Mouse (Mus musculus): ENCODE results near the gene Fat4. TPM values are rescaled to one million over a fixed set of nuclear protein-coding genes. Genes with fewer than 3 reads are reported as not detected.

The Fat4 gene
- polyA plus RNA-seq (2016; fragmentation: Nextera tagmentation; extraction: Ambion mirVana) = 1.1 and 1.2 TPM in 2 replicates

- Histone ChIP-seq H3K27ac (peak within 1 kb of the TSS; percentile 30; the same call in 1 of the 2 replicates), H3K9ac (peak within 1 kb of the TSS; percentile 49), H3K27me3 (replicated peaks) (peaks cover 51% of the 10 kb centered on the region), H3K36me3 (no peaks in the 10 kb centered on the region), H3K9me3 (replicated peaks) (no peaks in the 10 kb centered on the region), H3K4me2 (peak within 1 kb of the TSS; percentile 72), H3K4me3 (peak within 1 kb of the TSS; percentile 61), H3K4me1 (peaks cover 22% of the 10 kb centered on the region)
- WGBS (ENCODE audit: insufficient replicate concordance) = 2% methylated on average over 29 of the region's 29 CpGs
- no peak for ATAC-seq
Measured at GRCm38 (mm10) chr3:38886890-38887355, at the start of gene Fat4. Fat4 (plus strand) TSS chr3:38886940.

- WGBS (ENCODE audit: insufficient replicate concordance) = 54% methylated on average over 2 of the region's 2 CpGs
- ATAC-seq = no peak
- Histone ChIP-seq H3K27ac (no peak overlapping the region), H3K36me3 (no peaks in the 10 kb centered on the region), H3K4me2 (no peak overlapping the region), H3K9me3 (replicated peaks) (no peaks in the 10 kb centered on the region), H3K27me3 (replicated peaks) (no peaks in the 10 kb centered on the region), H3K4me1 (no peaks in the 10 kb centered on the region), H3K4me3 (no peak overlapping the region), H3K9ac (no peak overlapping the region)
Measured at GRCm38 (mm10) chr3:38839438-38839837, 47.3 kb upstream of the Fat4 start.

GRCm38 (mm10) chr3:38843000-38843538 is 43.7 kb upstream of the Fat4 start:
- Histone ChIP-seq H3K27ac (no peak overlapping the region), H3K27me3 (replicated peaks) (no peaks in the 10 kb centered on the region), H3K36me3 (no peaks in the 10 kb centered on the region), H3K4me3 (no peak overlapping the region), H3K4me2 (no peak overlapping the region), H3K4me1 (peaks cover 3% of the 10 kb centered on the region; the same call in 1 of the 2 replicates), H3K9me3 (replicated peaks) (no peaks in the 10 kb centered on the region), H3K9ac (no peak overlapping the region)
- ATAC-seq = no peak
- 74% methylated on average over 7 of the region's 7 CpGs for WGBS (ENCODE audit: insufficient replicate concordance)

GRCm38 (mm10) chr3:38846602-38847382 is 39.9 kb upstream of the Fat4 start:
- WGBS (ENCODE audit: insufficient replicate concordance) = 34% methylated on average over 11 of the region's 11 CpGs
- H3K4me3 ChIP-seq = no peak overlapping the region
- no peaks in the 10 kb centered on the region for H3K9me3 ChIP-seq (replicated peaks)
- no peaks in the 10 kb centered on the region for H3K36me3 ChIP-seq
- no peak overlapping the region for H3K4me2 ChIP-seq
- H3K27ac ChIP-seq = no peak overlapping the region
- ATAC-seq = no peak
- no peaks in the 10 kb centered on the region for H3K27me3 ChIP-seq (replicated peaks)
- H3K9ac ChIP-seq = no peak overlapping the region
- peaks cover 3% of the 10 kb centered on the region; the same call in 1 of the 2 replicates for H3K4me1 ChIP-seq

- Histone ChIP-seq H3K4me1 (peaks cover 3% of the 10 kb centered on the region; the same call in 1 of the 2 replicates), H3K4me3 (no peak overlapping the region), H3K36me3 (no peaks in the 10 kb centered on the region), H3K4me2 (no peak overlapping the region), H3K9ac (no peak overlapping the region), H3K9me3 (replicated peaks) (no peaks in the 10 kb centered on the region), H3K27me3 (replicated peaks) (no peaks in the 10 kb centered on the region), H3K27ac (no peak overlapping the region)
- ATAC-seq = no peak
- WGBS (ENCODE audit: insufficient replicate concordance) = 71% methylated on average over 3 of the region's 3 CpGs
Measured at GRCm38 (mm10) chr3:38849077-38849476, 37.7 kb upstream of the Fat4 start.

- Histone ChIP-seq H3K4me2 (no peak overlapping the region), H3K4me1 (peaks cover 3% of the 10 kb centered on the region; the same call in 1 of the 2 replicates), H3K36me3 (no peaks in the 10 kb centered on the region), H3K27me3 (replicated peaks) (no peaks in the 10 kb centered on the region), H3K4me3 (no peak overlapping the region), H3K27ac (no peak overlapping the region), H3K9me3 (replicated peaks) (no peaks in the 10 kb centered on the region), H3K9ac (no peak overlapping the region)
- no peak for ATAC-seq
- 30% methylated on average over 6 of the region's 6 CpGs for WGBS (ENCODE audit: insufficient replicate concordance)
Measured at GRCm38 (mm10) chr3:38849536-38849935, 37.2 kb upstream of the Fat4 start.

GRCm38 (mm10) chr3:38853650-38854049 is 33.1 kb upstream of the Fat4 start:
- Histone ChIP-seq H3K9me3 (replicated peaks) (no peaks in the 10 kb centered on the region), H3K27ac (no peak overlapping the region), H3K27me3 (replicated peaks) (no peaks in the 10 kb centered on the region), H3K4me1 (no peaks in the 10 kb centered on the region), H3K4me2 (no peak overlapping the region), H3K4me3 (no peak overlapping the region), H3K36me3 (no peaks in the 10 kb centered on the region), H3K9ac (no peak overlapping the region)
- no peak for ATAC-seq
- 7% methylated on average over 3 of the region's 3 CpGs for WGBS (ENCODE audit: insufficient replicate concordance)

- Histone ChIP-seq H3K27me3 (replicated peaks) (no peaks in the 10 kb centered on the region), H3K27ac (no peak overlapping the region), H3K4me2 (no peak overlapping the region), H3K4me1 (no peaks in the 10 kb centered on the region), H3K9me3 (replicated peaks) (no peaks in the 10 kb centered on the region), H3K9ac (no peak overlapping the region), H3K36me3 (no peaks in the 10 kb centered on the region), H3K4me3 (no peak overlapping the region)
- no peak for ATAC-seq
- 46% methylated on average over 5 of the region's 5 CpGs for WGBS (ENCODE audit: insufficient replicate concordance)
Measured at GRCm38 (mm10) chr3:38860683-38861082, 26.1 kb upstream of the Fat4 start.

- no peak overlapping the region for H3K4me3 ChIP-seq
- no peak overlapping the region for H3K4me2 ChIP-seq
- no peaks in the 10 kb centered on the region for H3K4me1 ChIP-seq
- WGBS (ENCODE audit: insufficient replicate concordance) = 64% methylated on average over 2 of the region's 2 CpGs
- H3K36me3 ChIP-seq = no peaks in the 10 kb centered on the region
- H3K9ac ChIP-seq = no peak overlapping the region
- no peaks in the 10 kb centered on the region for H3K27me3 ChIP-seq (replicated peaks)
- no peaks in the 10 kb centered on the region for H3K9me3 ChIP-seq (replicated peaks)
- no peak for ATAC-seq
- no peak overlapping the region for H3K27ac ChIP-seq
Measured at GRCm38 (mm10) chr3:38871291-38871690, 15.4 kb upstream of the Fat4 start.

GRCm38 (mm10) chr3:38875872-38876271 is 10.9 kb upstream of the Fat4 start:
- no peaks in the 10 kb centered on the region for H3K36me3 ChIP-seq
- no peak for ATAC-seq
- no peak overlapping the region for H3K27ac ChIP-seq
- no peak overlapping the region for H3K4me3 ChIP-seq
- 75% methylated on average over 2 of the region's 2 CpGs for WGBS (ENCODE audit: insufficient replicate concordance)
- no peaks in the 10 kb centered on the region for H3K4me1 ChIP-seq
- H3K4me2 ChIP-seq = no peak overlapping the region
- H3K9ac ChIP-seq = no peak overlapping the region
- no peaks in the 10 kb centered on the region for H3K9me3 ChIP-seq (replicated peaks)
- H3K27me3 ChIP-seq (replicated peaks) = no peaks in the 10 kb centered on the region

GRCm38 (mm10) chr3:38876706-38877105 is 10.0 kb upstream of the Fat4 start:
- Histone ChIP-seq H3K4me3 (no peak overlapping the region), H3K4me1 (no peaks in the 10 kb centered on the region), H3K27me3 (replicated peaks) (no peaks in the 10 kb centered on the region), H3K9me3 (replicated peaks) (no peaks in the 10 kb centered on the region), H3K9ac (no peak overlapping the region), H3K4me2 (no peak overlapping the region), H3K36me3 (no peaks in the 10 kb centered on the region), H3K27ac (no peak overlapping the region)
- WGBS (ENCODE audit: insufficient replicate concordance) = 70% methylated on average over 4 of the region's 4 CpGs
- no peak for ATAC-seq

GRCm38 (mm10) chr3:38882778-38883177 is 4.0 kb upstream of the Fat4 start:
- no peaks in the 10 kb centered on the region for H3K9me3 ChIP-seq (replicated peaks)
- no peaks in the 10 kb centered on the region for H3K36me3 ChIP-seq
- H3K4me1 ChIP-seq = peaks cover 22% of the 10 kb centered on the region
- no peak overlapping the region for H3K27ac ChIP-seq
- H3K4me2 ChIP-seq = no peak overlapping the region
- no peak overlapping the region for H3K4me3 ChIP-seq
- H3K27me3 ChIP-seq (replicated peaks) = peaks cover 42% of the 10 kb centered on the region
- no peak overlapping the region for H3K9ac ChIP-seq
- 46% methylated on average over 6 of the region's 6 CpGs for WGBS (ENCODE audit: insufficient replicate concordance)
- ATAC-seq = no peak

Data from liver, embryonic 12.5 days (tissue).